Mouse (Mus musculus) liver, embryonic 11.5 days (tissue): ENCODE data around the gene Chd5. TPM values are rescaled to one million over a fixed set of nuclear protein-coding genes. Genes with fewer than 3 reads are reported as not detected.

ENCODE experiments used
- ATAC-seq: fragments of 200-750 bp; cut with Nextera tagmentation; replicated peaks from 2 replicates; pipeline ENCODE4 v1.8.0; 2017; ENCODE audit warnings: moderate number of reproducible peaks, mild to moderate bottlenecking, moderate TSS enrichment, moderate library complexity; ENCODE audit not compliant: low FRiP score
- DNase-seq: peaks from one replicate; pipeline ENCODE4 v3.0.0-alpha.2; 2017; ENCODE audit warnings: low spot score
- H3K27ac ChIP-seq: fragments of 300-500 bp; sonication (generic); 2 replicates; pipeline ENCODE4 v1.5.1; 2014; ENCODE audit warnings: mild to moderate bottlenecking, low read depth, low read length, control low read depth
- H3K27me3 ChIP-seq: fragments of 300-500 bp; sonication (generic); replicated peaks from 2 replicates; pipeline ENCODE4 v1.6.1; 2014; ENCODE audit warnings: low read length, mixed read lengths; ENCODE audit not compliant: control insufficient read depth, insufficient read depth
- H3K36me3 ChIP-seq: fragments of 300-500 bp; sonication (generic); 2 replicates; pipeline ENCODE4 v1.6.1; 2014; ENCODE audit warnings: mild to moderate bottlenecking, low read length, moderate library complexity, mixed read lengths; ENCODE audit not compliant: control insufficient read depth, insufficient read depth
- H3K4me1 ChIP-seq: fragments of 300-500 bp; sonication (generic); replicated peaks from 2 replicates; pipeline ENCODE4 v1.6.1; 2014; ENCODE audit warnings: low read length, mixed read lengths; ENCODE audit not compliant: control insufficient read depth, insufficient read depth
- H3K4me2 ChIP-seq: fragments of 300-500 bp; sonication (generic); 2 replicates; pipeline ENCODE4 v1.6.1; 2014; ENCODE audit warnings: mild to moderate bottlenecking, control low read depth, moderate library complexity
- H3K4me3 ChIP-seq: fragments of 300-500 bp; sonication (generic); 2 replicates; pipeline ENCODE4 v1.5.1; 2014; ENCODE audit warnings: low read depth, low read length, control low read depth
- H3K9ac ChIP-seq: fragments of 300-500 bp; sonication (generic); 2 replicates; pipeline ENCODE4 v1.6.1; 2014; ENCODE audit warnings: low read depth, low read length, control low read depth
- H3K9me3 ChIP-seq: fragments of 300-500 bp; sonication (generic); 2 replicates; pipeline ENCODE4 v1.6.1; 2016; ENCODE audit warnings: low read length, inconsistent platforms, mixed read lengths; ENCODE audit not compliant: control insufficient read depth
- WGBS: fragments of 180-500 bp; shearing (Covaris S2); extraction: QIAGEN DNeasy Blood & Tissue Kit; methylation state at CpG from one replicate; pipeline ENCODE4 v1.1.7; 2014; 5-methylcytosine and 5-hydroxymethylcytosine counted together
- polyA plus RNA-seq: library from polyadenylated mRNA; unstranded; fragments of >200 nt; fragmentation: Nextera tagmentation; extraction: Ambion mirVana; gene quantifications from 2 replicates; pipeline ENCODE4 v1.2.1, GENCODE M21; 2014

Chd5 gene
- polyA plus RNA-seq, 1 experiment from 2014 or later, result 0.32 TPM

- Histone ChIP-seq H3K4me3 (no peak overlapping the region), H3K9ac (no peak overlapping the region), H3K36me3 (no peaks in the 10 kb centered on the region), H3K27ac (no peak overlapping the region), H3K27me3 (peaks cover 34% of the 10 kb centered on the region), H3K4me2 (no peak overlapping the region), H3K9me3 (no peaks in the 10 kb centered on the region), H3K4me1 (peaks cover 20% of the 10 kb centered on the region)
- ATAC-seq, result no peak
- WGBS, result 6% methylated on average over 5 of the region's 5 CpGs
- no peak for DNase-seq
Measured at GRCm38 (mm10) chr4:152343296-152343695, 4.8 kb downstream of the Chd5 start.

- ATAC-seq, result no peak
Measured at GRCm38 (mm10) chr4:152344651-152345050, 6.2 kb downstream of the Chd5 start.

GRCm38 (mm10) chr4:152345120-152345889, 6.9 kb downstream of the Chd5 start:
- 43% methylated on average over 7 of the region's 7 CpGs for WGBS
- peak; percentile 60 for ATAC-seq
- no peaks in the 10 kb centered on the region for H3K9me3 ChIP-seq
- no peak overlapping the region for H3K27ac ChIP-seq
- H3K27me3 ChIP-seq, result peaks cover 33% of the 10 kb centered on the region
- H3K4me2 ChIP-seq, result no peak overlapping the region
- H3K36me3 ChIP-seq, result no peaks in the 10 kb centered on the region
- H3K4me1 ChIP-seq, result peaks cover 17% of the 10 kb centered on the region
- H3K4me3 ChIP-seq, result no peak overlapping the region
- H3K9ac ChIP-seq, result no peak overlapping the region
- DNase-seq, result no peak

More at GRCm38 (mm10) chr4:152344651-152345050, 6.2 kb downstream of the Chd5 start:
- Histone ChIP-seq H3K9ac (no peak overlapping the region), H3K4me3 (no peak overlapping the region), H3K4me2 (no peak overlapping the region), H3K4me1 (peaks cover 17% of the 10 kb centered on the region), H3K27ac (no peak overlapping the region), H3K36me3 (no peaks in the 10 kb centered on the region), H3K9me3 (no peaks in the 10 kb centered on the region), H3K27me3 (peaks cover 33% of the 10 kb centered on the region)
- WGBS, result 38% methylated on average over 7 of the region's 7 CpGs
- DNase-seq, result no peak

DNA sequence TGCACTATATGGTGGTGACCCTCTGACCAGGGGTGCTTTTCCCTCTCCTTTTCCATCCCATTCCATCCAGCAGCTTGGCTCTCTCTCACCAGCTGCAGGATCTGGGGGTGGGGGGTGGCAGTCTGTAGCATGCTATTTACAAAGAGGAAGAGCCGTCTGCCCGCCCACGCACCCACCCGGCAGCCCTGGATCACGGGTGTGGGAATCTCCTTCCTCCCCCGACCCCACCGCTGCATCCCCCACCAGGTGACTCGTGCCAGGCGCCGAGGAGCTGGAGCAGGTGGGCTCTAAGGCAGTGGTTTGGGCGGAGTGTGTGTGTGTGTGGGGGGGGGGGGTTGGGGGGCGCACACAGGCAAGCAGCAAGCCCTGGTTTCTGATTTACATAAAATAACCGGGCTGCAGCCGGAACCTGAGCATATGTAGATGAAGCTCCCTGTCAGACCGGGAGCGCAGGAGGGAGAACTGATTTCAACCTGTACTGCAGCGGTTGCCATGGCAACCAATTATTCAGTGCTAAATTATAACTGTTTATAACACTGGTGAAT, 11.5 kb downstream of the Chd5 start:
- H3K4me2 ChIP-seq, result no peak overlapping the region
- no peaks in the 10 kb centered on the region for H3K36me3 ChIP-seq
- H3K4me1 ChIP-seq, result peaks cover 8% of the 10 kb centered on the region
- no peak overlapping the region for H3K4me3 ChIP-seq
- DNase-seq (no peak), ATAC-seq (no peak)
- WGBS, result 9% methylated on average over 17 of the region's 17 CpGs
- H3K9me3 ChIP-seq, result no peaks in the 10 kb centered on the region
- peaks cover 38% of the 10 kb centered on the region for H3K27me3 ChIP-seq
- H3K27ac ChIP-seq, result no peak overlapping the region
- H3K9ac ChIP-seq, result no peak overlapping the region

GRCm38 (mm10) chr4:152350722-152351421, 12.4 kb downstream of the Chd5 start:
- H3K27me3 ChIP-seq, result peaks cover 38% of the 10 kb centered on the region
- DNase-seq (no peak), ATAC-seq (no peak)
- H3K4me3 ChIP-seq, result no peak overlapping the region
- no peaks in the 10 kb centered on the region; the same call in none of the 2 replicates for H3K4me1 ChIP-seq
- H3K4me2 ChIP-seq, result no peak overlapping the region
- WGBS, result 27% methylated on average over 8 of the region's 8 CpGs
- no peaks in the 10 kb centered on the region for H3K9me3 ChIP-seq
- H3K36me3 ChIP-seq, result no peaks in the 10 kb centered on the region
- no peak overlapping the region for H3K9ac ChIP-seq
- H3K27ac ChIP-seq, result no peak overlapping the region

DNA sequence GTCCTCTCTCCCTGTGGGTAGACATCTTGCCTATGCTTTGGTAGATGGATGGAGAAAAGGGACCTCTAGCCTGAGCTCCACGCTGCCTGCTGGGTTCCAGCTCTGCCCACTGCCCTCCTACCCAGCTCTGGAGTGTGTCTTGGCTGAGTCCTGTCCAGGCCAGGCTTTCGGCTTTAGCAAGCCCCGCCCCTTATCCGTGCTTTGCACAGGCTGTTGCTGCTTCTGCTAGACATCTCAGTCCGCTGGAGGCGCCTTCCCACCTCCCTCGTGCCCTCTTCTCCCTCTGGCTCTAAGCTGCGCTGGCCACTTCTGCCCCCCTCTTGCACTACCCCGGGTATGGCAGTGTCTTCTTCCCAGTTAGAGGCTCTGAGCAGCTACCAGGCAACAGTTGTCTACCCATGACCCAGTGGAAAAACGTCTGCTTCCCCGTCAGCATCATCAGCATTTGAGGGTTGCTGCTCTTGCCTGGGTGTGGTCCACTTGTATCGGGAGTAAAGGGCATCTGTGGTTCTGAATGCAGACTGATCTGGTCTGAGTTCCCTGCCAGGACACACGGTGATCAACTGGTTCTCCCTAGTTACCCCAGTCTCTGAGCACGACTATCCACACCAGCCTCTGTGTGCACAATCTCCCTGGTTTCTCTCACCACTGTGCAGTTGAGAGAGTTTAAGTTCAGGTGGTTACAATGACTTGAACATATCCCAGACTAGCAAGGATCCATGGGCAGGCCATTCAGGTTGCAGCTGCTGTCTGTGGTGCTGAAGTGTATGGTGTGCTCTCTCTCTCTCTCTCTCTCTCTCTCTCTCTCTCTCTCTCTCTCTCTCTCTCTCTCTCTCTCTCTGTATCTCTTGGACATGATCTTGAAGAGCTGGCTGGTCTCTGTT, 13.2 kb downstream of the Chd5 start:
- Histone ChIP-seq H3K36me3 (no peaks in the 10 kb centered on the region), H3K9ac (no peak overlapping the region), H3K4me1 (no peaks in the 10 kb centered on the region; the same call in 1 of the 2 replicates), H3K4me2 (no peak overlapping the region), H3K27me3 (peaks cover 38% of the 10 kb centered on the region), H3K4me3 (no peak overlapping the region), H3K9me3 (no peaks in the 10 kb centered on the region), H3K27ac (no peak overlapping the region)
- 16% methylated on average over 14 of the region's 14 CpGs for WGBS
- DNase-seq (no peak), ATAC-seq (0 out of 2 replicates have a peak, but pooled peaks have one; percentile 34)

- H3K27me3 ChIP-seq, result peaks cover 28% of the 10 kb centered on the region
- no peak for ATAC-seq
Measured at GRCm38 (mm10) chr4:152353886-152354637, 15.6 kb downstream of the Chd5 start.

GRCm38 (mm10) chr4:152355672-152356071, 17.2 kb downstream of the Chd5 start:
- peaks cover 19% of the 10 kb centered on the region for H3K27me3 ChIP-seq

More at GRCm38 (mm10) chr4:152353886-152354637, 15.6 kb downstream of the Chd5 start:
- no peaks in the 10 kb centered on the region for H3K9me3 ChIP-seq
- H3K4me1 ChIP-seq, result no peaks in the 10 kb centered on the region; the same call in 1 of the 2 replicates
- no peak for DNase-seq
- 75% methylated on average over 14 of the region's 14 CpGs for WGBS
- no peak overlapping the region for H3K4me2 ChIP-seq
- H3K36me3 ChIP-seq, result no peaks in the 10 kb centered on the region
- no peak overlapping the region for H3K4me3 ChIP-seq
- no peak overlapping the region for H3K27ac ChIP-seq
- H3K9ac ChIP-seq, result no peak overlapping the region

More at GRCm38 (mm10) chr4:152355672-152356071, 17.2 kb downstream of the Chd5 start:
- H3K9me3 ChIP-seq, result no peaks in the 10 kb centered on the region
- no peak overlapping the region for H3K27ac ChIP-seq
- H3K4me1 ChIP-seq, result no peaks in the 10 kb centered on the region
- WGBS, result 71% methylated on average over 7 of the region's 7 CpGs
- DNase-seq (no peak), ATAC-seq (no peak)
- H3K4me2 ChIP-seq, result no peak overlapping the region
- H3K36me3 ChIP-seq, result no peaks in the 10 kb centered on the region
- H3K9ac ChIP-seq, result no peak overlapping the region
- H3K4me3 ChIP-seq, result no peak overlapping the region
